Mouse (Mus musculus): ENCODE data around the gene P2ry12. TPM values are rescaled to one million over a fixed set of nuclear protein-coding genes. Genes with fewer than 3 reads are reported as not detected.

The P2ry12 gene
- polyA plus RNA-seq (2012; rRNA removed), result 0.75 and 1.5 TPM in 2 replicates

GRCm38 (mm10) chr3:59262704-59263103, at the start of gene P2ry12:
P2ry12 (minus strand) TSS chr3:59262871.
- Histone ChIP-seq H3K27ac (ENCODE audit: insufficient read depth, low read depth, low read length) (no peak within 1 kb of the TSS), H3K4me3 (ENCODE audit: insufficient read depth, low read depth, low read length) (no peak within 1 kb of the TSS), H3K4me1 (ENCODE audit: control insufficient read depth, insufficient read depth, low read length) (no peaks in the 10 kb centered on the region), H3K36me3 (ENCODE audit: control insufficient read depth, insufficient read depth, low read length) (no peaks in the 10 kb centered on the region), H3K27me3 (replicated peaks; ENCODE audit: control insufficient read depth, insufficient read depth, low read length) (no peaks in the 10 kb centered on the region)
- no peak for DNase-seq
- no peak for TF ChIP-seq POLR2A (IDR thresholded peaks at IDR 0.05; ENCODE audit: low read depth, low read length)
- no peak for TF ChIP-seq CTCF (conservative IDR thresholded peaks at IDR 0.05; ENCODE audit: insufficient read depth, insufficient read length, low read depth, low read length)
- WGBS, result 89% methylated on average over 7 of the region's 7 CpGs

- no peak for TF ChIP-seq CTCF (conservative IDR thresholded peaks at IDR 0.05; ENCODE audit: insufficient read depth, insufficient read length, low read depth, low read length)
- Histone ChIP-seq H3K36me3 (ENCODE audit: control insufficient read depth, insufficient read depth, low read length) (no peaks in the 10 kb centered on the region), H3K27ac (ENCODE audit: insufficient read depth, low read depth, low read length) (no peak overlapping the region), H3K4me3 (ENCODE audit: insufficient read depth, low read depth, low read length) (no peak overlapping the region), H3K27me3 (replicated peaks; ENCODE audit: control insufficient read depth, insufficient read depth, low read length) (no peaks in the 10 kb centered on the region), H3K4me1 (ENCODE audit: control insufficient read depth, insufficient read depth, low read length) (no peaks in the 10 kb centered on the region)
- 98% methylated on average over 2 of the region's 2 CpGs for WGBS
- DNase-seq, result no peak
Measured at GRCm38 (mm10) chr3:59305518-59305917, 42.8 kb upstream of the P2ry12 start.

- Histone ChIP-seq H3K27me3 (replicated peaks; ENCODE audit: control insufficient read depth, insufficient read depth, low read length) (no peaks in the 10 kb centered on the region), H3K27ac (ENCODE audit: insufficient read depth, low read depth, low read length) (no peak overlapping the region), H3K4me3 (ENCODE audit: insufficient read depth, low read depth, low read length) (no peak overlapping the region), H3K36me3 (ENCODE audit: control insufficient read depth, insufficient read depth, low read length) (no peaks in the 10 kb centered on the region), H3K4me1 (ENCODE audit: control insufficient read depth, insufficient read depth, low read length) (no peaks in the 10 kb centered on the region)
- TF ChIP-seq CTCF (conservative IDR thresholded peaks at IDR 0.05; ENCODE audit: insufficient read depth, insufficient read length, low read depth, low read length) (no peak), POLR2A (IDR thresholded peaks at IDR 0.05; ENCODE audit: low read depth, low read length) (no peak)
- 90% methylated on average over 5 of the region's 5 CpGs for WGBS
- DNase-seq, result no peak
Measured at GRCm38 (mm10) chr3:59304944-59305343, 42.3 kb upstream of the P2ry12 start.

GRCm38 (mm10) chr3:59297653-59298052, 35.0 kb upstream of the P2ry12 start:
- no peak overlapping the region for H3K4me3 ChIP-seq (ENCODE audit: insufficient read depth, low read depth, low read length)
- WGBS, result 85% methylated on average over 16 of the region's 16 CpGs
- H3K27ac ChIP-seq (ENCODE audit: insufficient read depth, low read depth, low read length), result no peak overlapping the region
- H3K36me3 ChIP-seq (ENCODE audit: control insufficient read depth, insufficient read depth, low read length), result no peaks in the 10 kb centered on the region
- no peaks in the 10 kb centered on the region for H3K4me1 ChIP-seq (ENCODE audit: control insufficient read depth, insufficient read depth, low read length)
- TF ChIP-seq CTCF (conservative IDR thresholded peaks at IDR 0.05; ENCODE audit: insufficient read depth, insufficient read length, low read depth, low read length) (no peak), POLR2A (IDR thresholded peaks at IDR 0.05; ENCODE audit: low read depth, low read length) (no peak)
- DNase-seq, result no peak
- no peaks in the 10 kb centered on the region for H3K27me3 ChIP-seq (replicated peaks; ENCODE audit: control insufficient read depth, insufficient read depth, low read length)

- no peak overlapping the region for H3K4me3 ChIP-seq (ENCODE audit: insufficient read depth, low read depth, low read length)
- H3K27ac ChIP-seq (ENCODE audit: insufficient read depth, low read depth, low read length), result no peak overlapping the region
- no peaks in the 10 kb centered on the region for H3K36me3 ChIP-seq (ENCODE audit: control insufficient read depth, insufficient read depth, low read length)
- WGBS, result 90% methylated on average over 5 of the region's 5 CpGs
- H3K27me3 ChIP-seq (replicated peaks; ENCODE audit: control insufficient read depth, insufficient read depth, low read length), result no peaks in the 10 kb centered on the region
- DNase-seq, result no peak
- TF ChIP-seq CTCF (conservative IDR thresholded peaks at IDR 0.05; ENCODE audit: insufficient read depth, insufficient read length, low read depth, low read length), result no peak
- TF ChIP-seq POLR2A (IDR thresholded peaks at IDR 0.05; ENCODE audit: low read depth, low read length), result no peak
- no peaks in the 10 kb centered on the region for H3K4me1 ChIP-seq (ENCODE audit: control insufficient read depth, insufficient read depth, low read length)
Measured at GRCm38 (mm10) chr3:59296563-59297130, 34.0 kb upstream of the P2ry12 start.

- no peak overlapping the region for H3K27ac ChIP-seq (ENCODE audit: insufficient read depth, low read depth, low read length)
- no peak for TF ChIP-seq POLR2A (IDR thresholded peaks at IDR 0.05; ENCODE audit: low read depth, low read length)
- no peak for TF ChIP-seq CTCF (conservative IDR thresholded peaks at IDR 0.05; ENCODE audit: insufficient read depth, insufficient read length, low read depth, low read length)
- DNase-seq, result no peak
- WGBS, result 86% methylated on average over 16 of the region's 16 CpGs
- H3K27me3 ChIP-seq (replicated peaks; ENCODE audit: control insufficient read depth, insufficient read depth, low read length), result no peaks in the 10 kb centered on the region
- H3K4me3 ChIP-seq (ENCODE audit: insufficient read depth, low read depth, low read length), result no peak overlapping the region
- no peaks in the 10 kb centered on the region for H3K4me1 ChIP-seq (ENCODE audit: control insufficient read depth, insufficient read depth, low read length)
- H3K36me3 ChIP-seq (ENCODE audit: control insufficient read depth, insufficient read depth, low read length), result no peaks in the 10 kb centered on the region
Measured at GRCm38 (mm10) chr3:59295699-59296562, 33.3 kb upstream of the P2ry12 start.

GRCm38 (mm10) chr3:59293437-59294199, 30.9 kb upstream of the P2ry12 start:
- no peaks in the 10 kb centered on the region for H3K27me3 ChIP-seq (replicated peaks; ENCODE audit: control insufficient read depth, insufficient read depth, low read length)
- no peak for TF ChIP-seq CTCF (conservative IDR thresholded peaks at IDR 0.05; ENCODE audit: insufficient read depth, insufficient read length, low read depth, low read length)
- no peak for TF ChIP-seq POLR2A (IDR thresholded peaks at IDR 0.05; ENCODE audit: low read depth, low read length)
- DNase-seq, result no peak
- no peak overlapping the region for H3K27ac ChIP-seq (ENCODE audit: insufficient read depth, low read depth, low read length)
- H3K4me3 ChIP-seq (ENCODE audit: insufficient read depth, low read depth, low read length), result no peak overlapping the region
- no peaks in the 10 kb centered on the region for H3K4me1 ChIP-seq (ENCODE audit: control insufficient read depth, insufficient read depth, low read length)
- no peaks in the 10 kb centered on the region for H3K36me3 ChIP-seq (ENCODE audit: control insufficient read depth, insufficient read depth, low read length)
- 83% methylated on average over 5 of the region's 5 CpGs for WGBS
